Mouse (Mus musculus) heart, adult 18-20 months (tissue): ENCODE measurements around the gene Abhd10. TPM values are rescaled to one million over a fixed set of nuclear protein-coding genes. Genes with fewer than 3 reads are reported as not detected.

ENCODE experiments used
- total RNA-seq, 2 experiments: library from RNA; stranded (reverse); gene quantifications; 2 replicates each; pipeline ENCODE4 v1.2.3; 2021

The Abhd10 gene
- total RNA-seq, 2 experiments from 2014 or later: 17.9 to 18.8 TPM

Other genes with a start within 250 kb of the Abhd10 start
- gene Gm609, start 250.0 kb downstream of the Abhd10 start, total RNA-seq: not detected
- gene Gm17783, start 210.9 kb downstream of the Abhd10 start, total RNA-seq: not detected
- not detected for gene Slc9c1, start 207.6 kb downstream of the Abhd10 start, total RNA-seq
- under 1 TPM; 0.10 to 0.18 TPM for gene Gcsam, start 132.6 kb downstream of the Abhd10 start, total RNA-seq
- gene BC016579, start 88.9 kb downstream of the Abhd10 start, total RNA-seq: not detected
- not detected for gene Tmprss7, start 49.3 kb downstream of the Abhd10 start, total RNA-seq
- gene Tagln3, start 18.3 kb downstream of the Abhd10 start, total RNA-seq: under 1 TPM; 0.39 to 0.57 TPM
- gene Phldb2, start 210.6 kb upstream of the Abhd10 start, total RNA-seq: 10 to 100 TPM in 1 of 2 experiments, 1 to 10 TPM in 1; 9.6 to 10.7 TPM